Mouse (Mus musculus) right cerebral cortex, adult 18-20 months (tissue): Measurements from ENCODE around the gene Plxnb2.

Experiments used
- DNase-seq: peaks from one replicate; pipeline ENCODE4 v3.0.0; 2022; ENCODE audit warnings: mixed read lengths

The Plxnb2 gene

GRCm38 (mm10) chr15:89125351-89125750, 55.2 kb downstream of the Plxnb2 start:
- DNase-seq, result no peak

- no peak for DNase-seq
Measured at GRCm38 (mm10) chr15:89124312-89124711, 56.3 kb downstream of the Plxnb2 start.

GRCm38 (mm10) chr15:89123595-89123994, 57.0 kb downstream of the Plxnb2 start:
- DNase-seq, result peak; percentile 64

GRCm38 (mm10) chr15:89122649-89123366, 57.8 kb downstream of the Plxnb2 start, which contains the start of gene Tubgcp6:
Gene Tubgcp6 (minus strand): TSS chr15:89123112.
- DNase-seq, result peak; percentile 96

DNA sequence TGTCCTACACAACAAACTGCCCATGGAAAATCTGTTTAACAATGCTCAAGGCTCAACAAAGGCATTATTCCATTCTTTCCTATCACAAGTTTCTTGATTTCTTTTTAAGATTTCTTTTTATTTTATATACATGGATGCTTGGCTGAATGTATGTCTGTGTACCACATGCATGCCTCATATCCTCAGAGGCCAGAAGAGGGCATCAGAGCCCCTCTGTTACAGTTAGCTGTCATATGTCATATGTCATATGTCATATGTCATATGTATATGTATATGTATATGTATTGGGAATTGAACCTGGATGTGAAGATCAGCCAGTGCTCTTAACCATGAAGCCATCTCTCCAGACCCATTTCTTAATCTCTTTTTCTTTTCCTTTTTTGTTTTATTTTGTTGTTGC, 62.6 kb downstream of the Plxnb2 start:
- no peak for DNase-seq

- DNase-seq, result no peak
Measured at GRCm38 (mm10) chr15:89110147-89110546, 70.4 kb downstream of the Plxnb2 start.

DNA sequence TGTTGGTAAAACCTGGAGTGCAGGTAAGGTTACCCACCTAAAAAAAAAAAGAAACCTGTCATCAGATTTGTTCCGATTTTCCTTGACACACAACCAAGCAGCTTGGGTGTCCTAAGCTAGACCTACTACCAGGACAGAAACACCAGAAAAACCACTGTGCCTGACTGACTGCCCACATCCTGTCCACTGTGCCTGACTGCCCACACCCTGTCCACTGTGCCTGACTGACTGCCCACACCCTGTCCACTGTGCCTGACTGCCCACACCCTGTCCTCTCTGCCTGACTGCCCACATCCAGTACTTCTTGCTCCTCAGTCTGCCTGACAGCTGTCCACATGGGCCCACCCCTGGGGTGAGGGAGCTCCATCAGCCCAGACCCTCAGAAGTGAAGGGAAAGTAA, 73.6 kb downstream of the Plxnb2 start:
- no peak for DNase-seq

DNA sequence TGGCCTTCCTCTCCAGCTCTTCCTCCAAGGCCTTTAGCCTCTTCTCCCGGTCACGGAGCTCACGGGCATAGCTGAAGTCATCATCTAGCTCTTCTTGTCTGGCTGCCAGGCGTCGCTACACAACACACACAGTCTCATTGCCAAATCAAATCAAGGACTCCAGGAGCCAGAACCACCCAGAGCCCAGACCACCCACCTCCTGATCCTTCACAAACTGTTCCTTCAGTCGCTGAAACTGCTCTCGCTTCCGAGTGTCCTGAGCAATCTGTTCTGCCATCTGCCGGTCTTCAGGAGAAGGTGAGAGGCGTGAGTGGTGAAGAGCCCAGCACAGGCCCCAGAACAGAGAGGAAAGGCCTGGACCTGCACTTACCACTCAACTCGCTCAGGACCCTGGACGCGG, 74.5 kb downstream of the Plxnb2 start:
- peak; percentile 77 for DNase-seq
